Mouse (Mus musculus) granulocyte monocyte progenitor cell, adult 5-6 weeks (primary cell): ENCODE results near the gene Aldh3a2. TPM values are rescaled to one million over a fixed set of nuclear protein-coding genes. Genes with fewer than 3 reads are reported as not detected.
A peak's percentile ranks its signal among the peaks of the same experiment; 100 is the strongest.
"Not testable (repeated sequence)": the region's sequence is repeated elsewhere in the genome, so short reads cannot be mapped to it uniquely, and the experiment has no call there.

Source experiments
- ATAC-seq: replicated peaks from 2 replicates; pipeline ENCODE4 v1.8.0; 2016; ENCODE audit warnings: mild to moderate bottlenecking, moderate TSS enrichment, inconsistent platforms; ENCODE audit not compliant: poor library complexity, severe bottlenecking
- total RNA-seq, 2 experiments: library from RNA; stranded (forward) in 1 of 2; stranded (reverse) in 1 of 2; fragments of 200-712, 200-1000 nt in 1 of 2; fragments of >200 nt in 1 of 2; fragmentation: Nextera tagmentation in 1 of 2; gene quantifications; 2 replicates each; pipeline ENCODE4 v1.2.3; 2014 to 2017

Gene Aldh3a2
- total RNA-seq, 2 experiments from 2014 or later: 20.9 to 27.3 TPM

DNA sequence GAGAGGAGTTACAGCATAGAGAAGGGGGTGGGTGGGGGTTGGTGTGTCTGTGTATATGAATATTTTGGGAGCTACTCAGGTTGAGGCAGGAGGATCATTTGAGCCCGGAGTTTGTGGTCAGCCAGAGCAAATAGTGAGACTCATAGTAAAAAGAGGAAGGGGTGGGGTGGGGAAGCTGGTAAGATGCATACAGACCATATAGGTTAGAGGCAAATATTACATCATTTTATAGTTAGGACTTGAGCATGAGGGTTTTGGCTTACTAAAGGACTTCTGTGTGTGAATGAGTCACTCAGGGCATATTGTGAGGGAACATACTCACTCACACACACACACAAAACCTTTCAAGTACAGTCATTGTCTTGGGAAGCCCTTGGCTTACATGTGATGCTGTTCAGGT, 90.9 kb downstream of the Aldh3a2 start:
- peak; percentile 43 for ATAC-seq

DNA sequence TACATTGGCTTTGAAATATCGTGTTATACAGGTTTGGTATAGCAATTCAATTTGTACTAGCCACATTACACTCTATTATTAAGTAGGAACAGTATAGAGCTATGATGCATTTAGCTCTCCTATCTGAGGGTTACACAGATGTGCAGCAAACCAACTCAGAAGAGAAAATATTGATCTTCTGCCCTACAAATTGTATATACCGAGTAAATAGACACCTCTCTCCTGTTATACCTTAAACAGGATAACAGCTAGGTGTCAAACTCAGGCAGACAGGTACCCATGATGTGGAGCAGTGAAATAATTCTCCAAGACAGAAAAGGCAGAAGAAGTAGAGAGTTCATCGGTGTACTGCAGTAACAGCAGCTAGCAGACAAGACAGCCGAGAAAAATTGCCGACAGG, 91.5 kb downstream of the Aldh3a2 start:
- no peak for ATAC-seq

DNA sequence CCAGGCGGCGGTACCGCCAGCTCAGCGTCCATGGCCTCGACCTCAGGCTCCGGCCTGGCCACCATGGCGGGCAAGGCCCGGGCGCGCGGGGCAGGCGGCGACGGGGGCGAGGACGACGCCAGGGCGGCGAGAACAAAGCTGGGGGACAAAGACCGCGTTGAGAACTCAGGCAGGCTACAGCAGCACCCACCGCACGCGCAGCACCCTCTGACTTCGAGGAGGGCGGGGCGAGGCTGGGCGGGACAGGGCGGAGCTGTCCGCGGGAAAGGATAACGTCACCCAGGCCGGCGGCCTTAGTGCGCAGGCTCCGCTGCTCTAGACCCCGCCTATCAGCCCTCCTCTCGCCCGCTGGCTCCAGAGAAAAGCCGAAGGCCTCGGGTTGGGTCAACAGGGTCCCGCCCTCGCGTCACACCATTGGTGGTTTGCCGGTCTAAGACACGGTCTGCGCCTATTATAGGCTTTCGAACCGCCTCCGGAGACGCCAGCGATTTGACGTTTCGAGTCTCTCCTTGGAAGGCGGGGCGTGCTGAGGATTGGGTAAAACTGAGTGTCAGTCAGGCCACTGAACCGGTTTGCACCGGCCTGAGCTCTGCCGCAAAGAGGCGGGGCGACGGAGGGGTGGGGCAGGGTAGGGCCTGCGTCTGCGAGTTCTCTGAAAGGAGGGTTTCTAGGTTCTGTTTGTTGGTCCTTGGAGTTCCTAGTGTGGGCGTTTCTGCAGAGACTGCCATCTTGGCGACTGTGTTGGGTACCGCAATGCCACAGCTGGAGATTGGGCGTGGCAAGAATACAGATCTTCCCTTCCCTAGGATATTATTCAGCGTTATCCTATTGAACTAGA, 92.2 kb downstream of the Aldh3a2 start, which contains the start of gene Usp22:
Usp22 (minus strand) TSS at position 235 of the 838 bp plus-strand sequence.
- peak; percentile 86 for ATAC-seq

DNA sequence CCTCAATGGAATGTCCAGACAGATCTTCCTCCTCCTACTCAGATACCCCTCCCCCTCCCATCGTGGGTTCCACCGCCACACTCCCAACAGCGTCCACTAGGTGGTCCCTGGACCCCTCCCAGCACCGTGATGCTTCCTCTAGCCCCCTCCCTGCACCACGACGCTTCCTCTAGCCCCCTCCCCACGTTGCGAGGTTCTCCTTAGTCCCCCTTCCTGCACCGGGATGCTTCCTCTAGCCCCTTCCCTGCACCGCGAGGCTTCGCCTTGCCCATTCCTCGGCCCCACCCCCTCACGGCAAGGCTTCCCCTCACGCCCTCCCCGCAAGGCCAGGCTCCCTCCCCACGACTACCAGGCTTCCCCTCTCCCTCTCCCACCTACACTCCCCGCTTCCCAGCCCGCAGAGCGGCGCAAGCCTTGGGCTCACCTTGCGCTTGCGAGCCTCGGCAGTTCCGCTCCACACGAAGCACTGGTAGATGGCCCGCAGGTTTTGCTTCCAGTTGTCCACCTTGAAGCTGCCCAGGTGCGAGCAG, 92.9 kb downstream of the Aldh3a2 start:
- ATAC-seq: peak; percentile 38

DNA sequence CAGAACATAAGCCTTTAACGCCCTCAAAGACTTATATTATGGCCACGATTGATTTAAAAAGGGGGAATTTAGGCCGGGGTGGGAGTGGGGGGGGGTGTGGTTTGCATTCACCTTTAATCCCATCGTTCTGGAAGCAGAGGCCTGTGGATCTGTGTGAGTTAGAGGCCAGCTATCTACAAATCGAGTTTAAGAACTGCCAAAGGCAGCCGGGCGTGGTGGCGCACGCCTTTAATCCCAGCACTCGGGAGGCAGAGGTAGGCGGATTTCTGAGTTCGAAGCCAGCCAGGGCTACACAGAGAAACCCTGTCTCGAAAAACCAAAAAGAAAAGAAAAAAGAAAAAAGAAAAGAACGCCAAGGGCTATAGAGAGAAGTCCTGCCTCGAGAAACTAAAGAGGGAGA, 93.8 kb downstream of the Aldh3a2 start:
- ATAC-seq: not testable (repeated sequence)

Other genes with a start within 250 kb of the Aldh3a2 start
- gene Kcnj12, start 244.9 kb downstream of the Aldh3a2 start, total RNA-seq (2014; fragmentation: Nextera tagmentation): not detected in 2 replicates
- gene Kcnj12, start 244.9 kb downstream of the Aldh3a2 start, total RNA-seq (2017): not detected in 2 replicates
- 31.7 and 41.3 TPM in 2 replicates for gene Tnfrsf13b, start 140.7 kb downstream of the Aldh3a2 start, total RNA-seq (2014; fragmentation: Nextera tagmentation)
- gene Tnfrsf13b, start 140.7 kb downstream of the Aldh3a2 start, total RNA-seq (2017): 55.8 and 121 TPM in 2 replicates
- 23.3 and 34.2 TPM in 2 replicates for gene Usp22, start 92.4 kb downstream of the Aldh3a2 start, total RNA-seq (2014; fragmentation: Nextera tagmentation)
- gene Usp22, start 92.4 kb downstream of the Aldh3a2 start, total RNA-seq (2017): 52.4 and 63.5 TPM in 2 replicates
- not detected in 2 replicates for gene Aldh3a1, start 59.9 kb downstream of the Aldh3a2 start, total RNA-seq (2014; fragmentation: Nextera tagmentation)
- gene Aldh3a1, start 59.9 kb downstream of the Aldh3a2 start, total RNA-seq (2017): not detected in 2 replicates
- not detected in 2 replicates for gene Slc47a2, start 75.4 kb upstream of the Aldh3a2 start, total RNA-seq (2014; fragmentation: Nextera tagmentation)
- not detected in 2 replicates for gene Slc47a2, start 75.4 kb upstream of the Aldh3a2 start, total RNA-seq (2017)
- not detected in 2 replicates for gene Slc47a1, start 110.9 kb upstream of the Aldh3a2 start, total RNA-seq (2014; fragmentation: Nextera tagmentation)
- not detected in 2 replicates for gene Slc47a1, start 110.9 kb upstream of the Aldh3a2 start, total RNA-seq (2017)
- gene Rnf112, start 186.7 kb upstream of the Aldh3a2 start, total RNA-seq (2014; fragmentation: Nextera tagmentation): not detected in 2 replicates
- not detected in 2 replicates for gene Rnf112, start 186.7 kb upstream of the Aldh3a2 start, total RNA-seq (2017)
- gene Mfap4, start 218.0 kb upstream of the Aldh3a2 start, total RNA-seq (2014; fragmentation: Nextera tagmentation): not detected in 2 replicates
- gene Mfap4, start 218.0 kb upstream of the Aldh3a2 start, total RNA-seq (2017): not detected in 2 replicates
- gene Mapk7, start 226.9 kb upstream of the Aldh3a2 start, total RNA-seq (2014; fragmentation: Nextera tagmentation): 9.2 and 12.9 TPM in 2 replicates
- 5.9 and 13.1 TPM in 2 replicates for gene Mapk7, start 226.9 kb upstream of the Aldh3a2 start, total RNA-seq (2017)
- 1.6 TPM in 1 of 2 replicates, not detected in the other for gene B9d1, start 237.7 kb upstream of the Aldh3a2 start, total RNA-seq (2014; fragmentation: Nextera tagmentation)
- not detected in 2 replicates for gene B9d1, start 237.7 kb upstream of the Aldh3a2 start, total RNA-seq (2017)